Mouse (Mus musculus): ENCODE measurements at regions not wholly inside any gene's neighbourhood (a gene's known extent, or its start where the extent isn't known, plus 50 kb on each side); places are given as distances from the start of the nearest gene placed in this dataset.

DNA sequence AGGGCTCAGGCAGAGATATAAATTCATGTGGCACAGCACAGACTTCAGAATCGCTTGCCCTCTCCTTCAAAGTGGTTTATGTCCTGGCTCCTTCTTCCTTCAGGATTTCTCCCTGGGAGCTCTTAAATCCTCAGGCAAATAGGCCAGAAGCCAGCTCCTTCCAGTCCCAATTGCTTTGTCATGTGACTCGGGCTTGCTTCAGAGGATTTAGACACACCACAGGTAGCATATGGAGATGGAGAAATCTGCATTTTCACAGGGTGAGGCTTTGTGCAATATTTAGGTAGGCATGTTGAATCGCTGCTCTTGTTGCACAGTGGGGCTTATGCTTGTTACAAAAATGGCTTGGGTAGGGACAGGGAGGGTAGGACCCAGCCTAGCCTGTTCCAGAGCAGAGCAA lies 309.8 kb downstream of the Cmpk2 start:
- DNase-seq: no peak

DNA sequence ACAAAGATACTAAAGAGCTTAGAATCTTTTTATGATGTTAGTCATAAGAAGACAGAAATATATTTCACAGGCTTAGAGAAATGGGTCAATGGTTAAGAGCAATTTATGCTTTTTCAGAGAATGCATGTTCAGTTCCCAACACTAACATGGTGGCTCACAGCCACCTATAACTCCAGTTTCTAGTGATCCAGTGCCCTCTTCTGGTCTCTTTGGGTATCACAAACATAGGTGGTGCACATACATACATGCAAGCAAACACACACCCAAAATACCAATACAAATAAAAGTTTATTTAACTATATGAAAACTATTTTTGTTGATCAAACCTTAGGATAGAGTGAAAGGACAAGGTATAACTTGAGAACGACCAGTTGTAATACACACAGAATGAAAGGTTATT lies 308.0 kb downstream of the Cmpk2 start:
- DNase-seq: no peak

GRCm38 (mm10) chr12:26774016-26774415 lies 305.0 kb downstream of the Cmpk2 start:
- no peak for DNase-seq

- no peak for DNase-seq
These were observed 302.0 kb downstream of the Cmpk2 start for GRCm38 (mm10) chr12:26770753-26771583.

GRCm38 (mm10) chr12:26767551-26767950 lies 298.5 kb downstream of the Cmpk2 start:
- DNase-seq: no peak

- DNase-seq: peak; percentile 72
These were observed 289.8 kb downstream of the Cmpk2 start for GRCm38 (mm10) chr12:26758657-26759325.

DNA sequence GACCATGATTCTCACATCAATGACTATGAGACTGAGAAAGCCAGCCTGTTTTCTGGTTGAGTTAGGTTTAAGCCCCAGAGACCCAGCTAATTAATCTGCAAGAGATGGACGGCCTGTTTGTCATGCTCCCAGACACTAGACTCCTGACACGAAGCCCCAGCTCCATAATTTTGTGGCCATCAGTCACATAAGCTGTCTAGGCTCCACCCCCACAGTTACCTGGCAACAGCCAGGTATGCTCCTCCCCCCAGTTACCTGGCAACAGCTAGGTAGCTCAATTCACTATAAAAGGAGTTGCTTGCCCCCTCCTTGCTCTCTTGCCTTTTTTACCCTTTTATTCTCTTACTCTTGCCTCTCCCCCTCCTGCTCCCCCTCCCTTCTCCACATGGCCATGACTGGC lies 287.3 kb downstream of the Cmpk2 start:
- no peak for DNase-seq

GRCm38 (mm10) chr12:26754611-26755010 lies 285.6 kb downstream of the Cmpk2 start:
- DNase-seq: no peak

- no peak for DNase-seq
These were observed 265.5 kb downstream of the Cmpk2 start for GRCm38 (mm10) chr12:26734558-26734897.

- no peak for DNase-seq
These were observed 265.0 kb downstream of the Cmpk2 start for GRCm38 (mm10) chr12:26733822-26734557.

GRCm38 (mm10) chr12:26723399-26723798 lies 254.4 kb downstream of the Cmpk2 start:
- DNase-seq: no peak

DNA sequence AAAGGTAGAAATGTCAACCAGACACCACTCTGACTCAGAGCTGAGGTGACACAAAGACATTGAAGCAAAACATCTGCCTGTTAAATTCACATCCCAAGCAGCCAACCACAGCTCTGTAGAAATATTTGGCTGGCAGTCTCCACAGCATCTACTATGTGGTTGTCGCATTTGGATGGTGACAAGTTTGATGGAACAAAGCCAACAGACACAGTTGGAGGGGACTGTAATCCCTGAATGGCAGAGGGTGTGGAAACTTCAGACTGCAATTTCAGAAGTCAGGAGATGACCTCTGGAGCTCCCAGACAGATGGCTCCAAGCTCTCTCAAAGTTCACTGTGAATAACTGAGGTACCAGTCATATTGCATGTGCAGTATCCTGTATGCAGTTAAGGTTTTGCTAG lies 229.8 kb downstream of the Cmpk2 start:
- DNase-seq: no peak

DNA sequence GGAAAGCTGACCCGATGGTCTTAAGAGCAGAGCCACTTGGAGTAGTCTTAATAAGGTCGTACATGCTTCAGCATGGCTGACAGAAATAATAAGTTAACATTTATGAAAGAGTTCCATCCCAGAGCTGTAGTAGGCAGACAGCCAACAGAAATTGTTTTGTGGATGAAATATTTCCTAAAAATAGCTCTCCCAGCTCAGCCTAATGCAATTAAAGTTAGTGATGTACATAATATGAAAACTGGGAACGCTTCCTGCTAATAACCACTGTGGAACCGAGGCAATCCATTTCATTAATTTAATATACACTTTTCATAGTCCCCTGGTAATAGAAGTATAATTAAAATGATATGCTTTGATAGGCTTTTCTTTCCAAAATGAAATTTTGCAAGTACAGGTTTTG lies 219.0 kb downstream of the Cmpk2 start:
- DNase-seq: no peak

DNA sequence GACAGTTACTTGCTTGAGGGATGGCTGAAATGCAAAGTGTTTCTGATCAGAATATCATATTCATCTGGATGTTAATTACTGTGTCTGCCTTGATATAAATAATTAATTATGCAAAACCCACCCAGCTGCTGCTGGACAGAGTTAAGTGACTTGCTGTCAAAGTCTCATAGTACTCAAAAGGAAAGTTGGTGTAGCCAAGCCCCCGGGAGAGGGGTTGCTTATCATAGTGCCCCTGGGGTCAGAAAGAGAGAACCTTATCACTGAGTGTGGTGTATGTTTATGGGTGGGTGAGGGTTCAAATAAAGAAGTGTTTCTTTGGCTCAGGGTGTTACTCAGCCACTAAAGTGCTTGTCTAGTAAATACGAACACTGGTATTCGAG lies 211.6 kb downstream of the Cmpk2 start:
- no peak for DNase-seq

DNA sequence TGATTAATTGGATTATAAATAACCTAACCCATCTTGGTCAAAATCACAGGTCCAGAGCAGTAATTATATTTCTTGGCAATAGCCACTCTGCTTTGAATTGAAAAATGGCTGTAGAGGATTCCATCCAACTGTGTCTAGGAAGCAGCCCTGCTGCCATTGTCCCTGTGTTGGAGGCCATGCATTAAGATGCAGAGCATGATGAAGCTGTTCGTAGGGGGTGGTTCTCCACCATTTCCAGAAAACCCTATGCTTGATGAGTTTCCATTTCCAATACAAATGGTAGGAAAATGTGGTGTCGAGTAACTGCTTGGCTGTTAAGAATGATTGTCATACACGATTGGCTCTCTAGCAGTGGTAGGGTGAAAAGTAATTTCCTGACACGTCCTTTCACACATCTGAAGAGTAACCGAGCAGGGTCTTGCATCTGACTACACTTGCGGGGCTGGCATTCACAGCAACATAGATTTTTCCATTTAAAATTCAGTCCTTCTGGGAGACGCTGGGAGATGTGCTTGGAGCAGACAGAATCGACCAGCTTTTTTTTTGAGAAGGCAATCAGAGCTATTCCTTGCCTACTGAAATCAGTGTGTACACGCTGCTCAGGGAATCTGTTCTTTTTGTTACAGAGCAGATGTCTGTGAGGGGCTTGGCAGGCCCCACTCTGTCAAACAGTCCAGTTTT lies 211.0 kb downstream of the Cmpk2 start:
- no peak for DNase-seq

GRCm38 (mm10) chr12:26665466-26665865 lies 196.5 kb downstream of the Cmpk2 start:
- DNase-seq: no peak

- no peak for DNase-seq
These were observed 185.2 kb downstream of the Cmpk2 start for GRCm38 (mm10) chr12:26654251-26654650.

- no peak for DNase-seq
These were observed 184.8 kb downstream of the Cmpk2 start for GRCm38 (mm10) chr12:26653781-26654180.

DNA sequence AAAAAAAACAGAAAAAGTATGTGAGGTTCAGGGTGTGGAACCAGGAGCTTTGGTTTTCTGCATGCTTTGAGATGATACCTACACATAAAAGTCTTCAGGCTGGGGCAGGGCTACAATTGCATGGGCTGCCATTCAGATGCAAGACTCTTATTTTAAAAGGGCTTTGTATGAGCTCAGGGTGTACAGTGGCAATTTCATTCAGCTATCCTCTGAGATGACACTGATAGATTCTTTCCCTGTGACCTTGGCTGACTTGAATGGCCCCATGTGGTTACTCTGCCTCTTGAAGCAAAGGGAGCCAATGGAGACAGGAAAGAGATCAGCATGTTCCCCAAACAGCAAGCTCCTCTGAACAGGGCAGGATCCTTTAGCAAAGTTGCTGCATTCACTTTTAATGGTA lies 177.1 kb downstream of the Cmpk2 start:
- peak; percentile 20 for DNase-seq

GRCm38 (mm10) chr12:26635665-26636241 lies 166.7 kb downstream of the Cmpk2 start:
- no peak for DNase-seq

DNA sequence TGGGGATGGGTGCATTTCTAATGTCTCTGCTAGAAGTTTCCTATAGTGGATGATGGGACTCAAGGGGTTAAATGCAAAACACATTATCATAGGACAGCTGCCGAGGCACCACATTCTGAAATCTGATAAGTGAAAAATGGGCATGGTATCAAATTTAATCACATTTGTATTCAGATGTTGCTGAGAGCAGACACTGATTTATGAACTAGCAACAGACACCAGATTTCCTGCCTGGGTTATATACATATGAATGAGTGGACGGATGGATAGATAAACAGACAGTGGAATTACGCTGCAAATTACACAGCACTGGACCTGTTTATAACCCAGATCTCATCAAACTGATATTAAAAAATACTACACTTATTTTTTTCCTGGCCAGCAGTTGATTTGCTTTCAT lies 166.2 kb downstream of the Cmpk2 start:
- no peak for DNase-seq

DNA sequence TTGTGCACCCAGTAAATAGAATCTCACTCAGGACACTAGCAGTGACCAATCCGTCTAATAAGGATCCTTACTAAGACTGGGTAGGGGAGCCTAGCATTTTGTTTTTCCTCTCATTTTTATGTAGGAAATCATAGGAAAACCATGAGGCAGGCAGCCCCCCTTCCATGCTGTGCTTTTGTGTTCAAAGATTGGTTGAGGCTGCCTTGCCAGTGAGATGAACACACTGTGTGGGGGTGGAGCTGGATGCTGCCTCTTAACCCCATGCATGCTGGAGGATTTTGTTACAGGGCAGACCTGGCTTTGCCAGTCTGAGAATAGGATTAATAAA lies 162.8 kb downstream of the Cmpk2 start:
- DNase-seq: no peak
